Mouse (Mus musculus): ENCODE measurements around the gene Acad9. TPM values are rescaled to one million over a fixed set of nuclear protein-coding genes. Genes with fewer than 3 reads are reported as not detected.

Gene Acad9
- polyA plus RNA-seq, 1 experiment from 2014 or later: 89.1 TPM

GRCm38 (mm10) chr3:36060096-36060850, 5.5 kb upstream of the Acad9 start:
- Histone ChIP-seq H3K9me3 (ENCODE audit: control insufficient read depth, low read length) (no peaks in the 10 kb centered on the region), H3K4me2 (ENCODE audit: low read depth) (no peak overlapping the region), H3K27ac (ENCODE audit: low read depth, low read length) (no peak overlapping the region), H3K9ac (ENCODE audit: low read length) (no peak overlapping the region), H3K27me3 (ENCODE audit: control insufficient read depth, insufficient read depth, low read length) (no peaks in the 10 kb centered on the region), H3K36me3 (ENCODE audit: control insufficient read depth, insufficient read depth, low read length) (no peaks in the 10 kb centered on the region), H3K4me3 (ENCODE audit: low read depth, low read length) (no peak overlapping the region), H3K4me1 (ENCODE audit: control insufficient read depth, insufficient read depth, low read length) (no peaks in the 10 kb centered on the region)
- ATAC-seq (ENCODE audit: insufficient read depth, low FRiP score, low TSS enrichment) (no peak), DNase-seq (ENCODE audit: low spot score) (peak; percentile 61)
- 34% methylated on average over 8 of the region's 8 CpGs for WGBS

GRCm38 (mm10) chr3:36064592-36065061, 1.2 kb upstream of the Acad9 start:
- DNase-seq (ENCODE audit: low spot score): no peak
- no peak for ATAC-seq (ENCODE audit: insufficient read depth, low FRiP score, low TSS enrichment)
- no peaks in the 10 kb centered on the region for H3K27me3 ChIP-seq (ENCODE audit: control insufficient read depth, insufficient read depth, low read length)
- H3K4me3 ChIP-seq (ENCODE audit: low read depth, low read length): no peak overlapping the region
- 88% methylated on average over 1 of the region's 1 CpGs for WGBS
- no peak overlapping the region for H3K27ac ChIP-seq (ENCODE audit: low read depth, low read length)
- no peaks in the 10 kb centered on the region for H3K36me3 ChIP-seq (ENCODE audit: control insufficient read depth, insufficient read depth, low read length)
- no peak overlapping the region for H3K9ac ChIP-seq (ENCODE audit: low read length)
- no peak overlapping the region for H3K4me2 ChIP-seq (ENCODE audit: low read depth)
- H3K4me1 ChIP-seq (ENCODE audit: control insufficient read depth, insufficient read depth, low read length): peaks cover 9% of the 10 kb centered on the region; the same call in 1 of the 2 replicates
- H3K9me3 ChIP-seq (ENCODE audit: control insufficient read depth, low read length): no peaks in the 10 kb centered on the region

- no peaks in the 10 kb centered on the region for H3K27me3 ChIP-seq (ENCODE audit: control insufficient read depth, insufficient read depth, low read length)
- no peak overlapping the region for H3K27ac ChIP-seq (ENCODE audit: low read depth, low read length)
- ATAC-seq (ENCODE audit: insufficient read depth, low FRiP score, low TSS enrichment) (no peak), DNase-seq (ENCODE audit: low spot score) (no peak)
- H3K4me2 ChIP-seq (ENCODE audit: low read depth): peak overlapping the region; percentile 63
- peaks cover 9% of the 10 kb centered on the region; the same call in 1 of the 2 replicates for H3K4me1 ChIP-seq (ENCODE audit: control insufficient read depth, insufficient read depth, low read length)
- H3K36me3 ChIP-seq (ENCODE audit: control insufficient read depth, insufficient read depth, low read length): no peaks in the 10 kb centered on the region
- no peaks in the 10 kb centered on the region for H3K9me3 ChIP-seq (ENCODE audit: control insufficient read depth, low read length)
- peak overlapping the region; percentile 90 for H3K4me3 ChIP-seq (ENCODE audit: low read depth, low read length)
- WGBS: 91% methylated on average over 2 of the region's 2 CpGs
- peak overlapping the region; percentile 26; the same call in 1 of the 2 replicates for H3K9ac ChIP-seq (ENCODE audit: low read length)
Measured at GRCm38 (mm10) chr3:36065166-36065565, 613 bp upstream of the Acad9 start.

DNA sequence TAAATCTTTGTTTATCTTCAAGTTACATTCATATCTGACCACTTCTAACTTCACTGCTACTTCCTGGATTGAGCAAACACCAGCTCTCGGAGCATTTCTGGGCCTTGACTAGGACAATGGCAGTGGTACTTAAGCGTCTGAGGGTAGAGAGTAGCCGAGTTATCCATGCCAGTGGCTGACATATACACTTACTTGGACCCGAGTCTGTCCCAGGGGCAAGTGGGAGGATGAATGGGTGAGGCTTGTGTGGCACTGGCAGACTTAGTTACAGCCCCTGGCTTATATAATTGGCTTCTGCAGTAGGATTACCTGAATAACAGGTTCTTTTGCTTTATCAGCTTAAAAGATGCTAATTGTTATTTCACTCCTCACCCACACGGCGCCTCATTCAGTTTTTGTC, 2.0 kb downstream of the Acad9 start:
- H3K4me1 ChIP-seq (ENCODE audit: control insufficient read depth, insufficient read depth, low read length): peaks cover 9% of the 10 kb centered on the region; the same call in 1 of the 2 replicates
- DNase-seq (ENCODE audit: low spot score): no peak
- WGBS: 92% methylated on average over 6 of the region's 6 CpGs
- no peaks in the 10 kb centered on the region; the same call in 1 of the 2 replicates for H3K36me3 ChIP-seq (ENCODE audit: control insufficient read depth, insufficient read depth, low read length)
- no peak overlapping the region for H3K4me3 ChIP-seq (ENCODE audit: low read depth, low read length)
- no peak overlapping the region for H3K27ac ChIP-seq (ENCODE audit: low read depth, low read length)
- H3K9me3 ChIP-seq (ENCODE audit: control insufficient read depth, low read length): no peaks in the 10 kb centered on the region
- ATAC-seq (ENCODE audit: insufficient read depth, low FRiP score, low TSS enrichment): no peak
- H3K9ac ChIP-seq (ENCODE audit: low read length): no peak overlapping the region
- H3K4me2 ChIP-seq (ENCODE audit: low read depth): no peak overlapping the region
- no peaks in the 10 kb centered on the region for H3K27me3 ChIP-seq (ENCODE audit: control insufficient read depth, insufficient read depth, low read length)

- H3K27ac ChIP-seq (ENCODE audit: low read depth, low read length): no peak overlapping the region
- peaks cover 9% of the 10 kb centered on the region; the same call in 1 of the 2 replicates for H3K4me1 ChIP-seq (ENCODE audit: control insufficient read depth, insufficient read depth, low read length)
- H3K4me3 ChIP-seq (ENCODE audit: low read depth, low read length): no peak overlapping the region
- H3K27me3 ChIP-seq (ENCODE audit: control insufficient read depth, insufficient read depth, low read length): no peaks in the 10 kb centered on the region
- no peak overlapping the region for H3K4me2 ChIP-seq (ENCODE audit: low read depth)
- WGBS: 93% methylated on average over 4 of the region's 4 CpGs
- ATAC-seq (ENCODE audit: insufficient read depth, low FRiP score, low TSS enrichment): no peak
- DNase-seq (ENCODE audit: low spot score): no peak
- no peaks in the 10 kb centered on the region; the same call in 1 of the 2 replicates for H3K36me3 ChIP-seq (ENCODE audit: control insufficient read depth, insufficient read depth, low read length)
- H3K9ac ChIP-seq (ENCODE audit: low read length): no peak overlapping the region
- no peaks in the 10 kb centered on the region for H3K9me3 ChIP-seq (ENCODE audit: control insufficient read depth, low read length)
Measured at GRCm38 (mm10) chr3:36070436-36070835, 4.7 kb downstream of the Acad9 start.

DNA sequence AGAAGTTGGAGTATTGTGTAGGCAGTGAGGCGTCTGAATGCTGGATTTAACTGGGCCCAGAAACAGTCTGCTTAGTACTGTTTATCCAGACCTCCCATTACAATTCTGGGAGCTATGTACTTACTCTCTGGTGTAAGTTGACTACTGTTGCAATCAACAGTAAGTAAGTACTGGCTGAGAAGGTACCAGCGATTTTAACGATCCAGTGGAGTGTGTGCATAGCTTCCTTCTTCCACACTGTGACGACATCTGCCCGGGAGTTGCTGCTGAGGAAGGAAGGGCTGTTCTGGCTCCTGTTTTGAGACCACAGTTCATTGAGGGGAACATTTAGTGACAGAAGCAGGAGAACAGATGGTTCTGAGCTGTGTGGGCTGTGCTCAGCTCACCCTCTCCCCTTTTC, 5.3 kb downstream of the Acad9 start:
- Histone ChIP-seq H3K4me2 (ENCODE audit: low read depth) (no peak overlapping the region), H3K4me3 (ENCODE audit: low read depth, low read length) (no peak overlapping the region), H3K36me3 (ENCODE audit: control insufficient read depth, insufficient read depth, low read length) (no peaks in the 10 kb centered on the region; the same call in 1 of the 2 replicates), H3K27ac (ENCODE audit: low read depth, low read length) (no peak overlapping the region), H3K9ac (ENCODE audit: low read length) (no peak overlapping the region), H3K27me3 (ENCODE audit: control insufficient read depth, insufficient read depth, low read length) (no peaks in the 10 kb centered on the region), H3K9me3 (ENCODE audit: control insufficient read depth, low read length) (no peaks in the 10 kb centered on the region), H3K4me1 (ENCODE audit: control insufficient read depth, insufficient read depth, low read length) (peaks cover 9% of the 10 kb centered on the region; the same call in 1 of the 2 replicates)
- 94% methylated on average over 5 of the region's 5 CpGs for WGBS
- ATAC-seq (ENCODE audit: insufficient read depth, low FRiP score, low TSS enrichment) (no peak), DNase-seq (ENCODE audit: low spot score) (no peak)

DNA sequence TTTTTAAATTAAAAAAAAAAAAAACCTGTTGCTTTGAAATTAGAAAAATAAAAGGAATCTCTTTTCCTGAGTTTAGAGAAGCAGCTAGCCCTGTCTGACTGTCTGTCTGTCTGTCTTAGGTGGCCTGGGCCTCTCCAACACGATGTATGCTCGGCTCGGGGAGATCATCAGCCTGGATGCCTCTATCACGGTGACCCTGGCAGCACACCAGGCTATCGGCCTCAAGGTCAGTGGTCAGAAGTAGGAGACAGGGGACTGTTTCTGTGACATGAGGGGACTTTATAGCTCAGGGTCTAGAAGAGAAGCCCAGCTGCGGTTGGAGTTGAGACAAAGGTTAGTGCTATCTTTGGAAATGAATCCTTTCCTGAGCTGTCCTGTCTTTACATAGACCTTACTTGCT, 8.5 kb downstream of the Acad9 start:
- no peak overlapping the region for H3K9ac ChIP-seq (ENCODE audit: low read length)
- H3K4me2 ChIP-seq (ENCODE audit: low read depth): no peak overlapping the region
- H3K9me3 ChIP-seq (ENCODE audit: control insufficient read depth, low read length): no peaks in the 10 kb centered on the region
- H3K4me3 ChIP-seq (ENCODE audit: low read depth, low read length): no peak overlapping the region
- no peaks in the 10 kb centered on the region for H3K4me1 ChIP-seq (ENCODE audit: control insufficient read depth, insufficient read depth, low read length)
- 94% methylated on average over 6 of the region's 6 CpGs for WGBS
- peaks cover 4% of the 10 kb centered on the region; the same call in 1 of the 2 replicates for H3K36me3 ChIP-seq (ENCODE audit: control insufficient read depth, insufficient read depth, low read length)
- DNase-seq (ENCODE audit: low spot score) (no peak), ATAC-seq (ENCODE audit: insufficient read depth, low FRiP score, low TSS enrichment) (no peak)
- no peak overlapping the region for H3K27ac ChIP-seq (ENCODE audit: low read depth, low read length)
- no peaks in the 10 kb centered on the region for H3K27me3 ChIP-seq (ENCODE audit: control insufficient read depth, insufficient read depth, low read length)

DNA sequence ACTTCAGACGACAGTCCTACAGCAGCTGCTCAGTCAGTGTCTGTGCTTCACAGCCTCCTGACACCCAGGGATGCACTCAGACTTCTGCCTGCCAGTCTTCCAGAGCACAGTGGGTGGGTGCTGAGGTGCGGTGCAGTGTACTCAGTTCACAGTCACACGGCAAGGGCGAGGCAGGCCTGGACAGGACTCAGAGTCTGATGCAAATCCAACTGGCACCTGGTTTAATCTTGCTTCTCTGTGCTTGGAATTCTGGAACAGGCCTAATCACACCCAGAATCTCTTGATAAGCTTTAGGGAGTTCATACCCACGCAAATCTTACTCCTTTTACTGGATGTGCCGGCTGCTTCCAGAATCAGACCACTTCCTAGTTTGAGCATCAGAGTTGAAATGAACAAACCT, 9.7 kb downstream of the Acad9 start:
- WGBS: 93% methylated on average over 6 of the region's 6 CpGs
- DNase-seq (ENCODE audit: low spot score) (no peak), ATAC-seq (ENCODE audit: insufficient read depth, low FRiP score, low TSS enrichment) (no peak)
- Histone ChIP-seq H3K4me2 (ENCODE audit: low read depth) (no peak overlapping the region), H3K27me3 (ENCODE audit: control insufficient read depth, insufficient read depth, low read length) (no peaks in the 10 kb centered on the region), H3K9ac (ENCODE audit: low read length) (no peak overlapping the region), H3K9me3 (ENCODE audit: control insufficient read depth, low read length) (no peaks in the 10 kb centered on the region), H3K36me3 (ENCODE audit: control insufficient read depth, insufficient read depth, low read length) (peaks cover 4% of the 10 kb centered on the region; the same call in 1 of the 2 replicates), H3K4me3 (ENCODE audit: low read depth, low read length) (no peak overlapping the region), H3K4me1 (ENCODE audit: control insufficient read depth, insufficient read depth, low read length) (no peaks in the 10 kb centered on the region), H3K27ac (ENCODE audit: low read depth, low read length) (no peak overlapping the region)

DNA sequence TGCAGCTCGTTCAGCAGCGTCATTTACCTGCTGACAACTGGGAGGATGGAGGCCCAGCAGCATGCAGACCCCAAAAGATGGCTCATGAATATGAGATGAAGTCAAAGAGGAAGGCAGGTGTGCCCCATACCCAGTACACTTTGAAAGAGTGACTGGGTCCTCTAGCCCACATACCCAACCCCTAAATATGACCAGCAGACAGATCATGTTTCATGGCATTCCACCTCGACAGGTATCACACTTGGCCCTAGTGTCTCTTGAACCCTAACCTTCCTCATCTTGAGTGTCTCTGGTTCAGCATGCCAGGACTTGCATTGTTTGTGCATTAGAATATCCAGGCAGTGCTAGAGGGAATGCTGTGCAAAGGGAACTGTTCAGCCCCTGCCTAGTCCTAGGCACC, 11.6 kb downstream of the Acad9 start:
- no peak overlapping the region for H3K9ac ChIP-seq (ENCODE audit: low read length)
- DNase-seq (ENCODE audit: low spot score): no peak
- no peak overlapping the region for H3K4me2 ChIP-seq (ENCODE audit: low read depth)
- no peak overlapping the region for H3K4me3 ChIP-seq (ENCODE audit: low read depth, low read length)
- 90% methylated on average over 3 of the region's 3 CpGs for WGBS
- H3K36me3 ChIP-seq (ENCODE audit: control insufficient read depth, insufficient read depth, low read length): 0 out of 2 replicates have a peak, but pooled peaks cover 4% of the 10 kb centered on the region
- no peaks in the 10 kb centered on the region for H3K27me3 ChIP-seq (ENCODE audit: control insufficient read depth, insufficient read depth, low read length)
- no peak overlapping the region for H3K27ac ChIP-seq (ENCODE audit: low read depth, low read length)
- H3K4me1 ChIP-seq (ENCODE audit: control insufficient read depth, insufficient read depth, low read length): no peaks in the 10 kb centered on the region
- H3K9me3 ChIP-seq (ENCODE audit: control insufficient read depth, low read length): no peaks in the 10 kb centered on the region
- no peak for ATAC-seq (ENCODE audit: insufficient read depth, low FRiP score, low TSS enrichment)

All from neural tube, embryonic 11.5 days (tissue).